Mouse (Mus musculus): ENCODE data around the gene Usp53. TPM values are rescaled to one million over a fixed set of nuclear protein-coding genes. Genes with fewer than 3 reads are reported as not detected.
A peak's percentile ranks its signal among the peaks of the same experiment; 100 is the strongest.

The Usp53 gene
- polyA plus RNA-seq, 1 experiment = 5.7 TPM

DNA sequence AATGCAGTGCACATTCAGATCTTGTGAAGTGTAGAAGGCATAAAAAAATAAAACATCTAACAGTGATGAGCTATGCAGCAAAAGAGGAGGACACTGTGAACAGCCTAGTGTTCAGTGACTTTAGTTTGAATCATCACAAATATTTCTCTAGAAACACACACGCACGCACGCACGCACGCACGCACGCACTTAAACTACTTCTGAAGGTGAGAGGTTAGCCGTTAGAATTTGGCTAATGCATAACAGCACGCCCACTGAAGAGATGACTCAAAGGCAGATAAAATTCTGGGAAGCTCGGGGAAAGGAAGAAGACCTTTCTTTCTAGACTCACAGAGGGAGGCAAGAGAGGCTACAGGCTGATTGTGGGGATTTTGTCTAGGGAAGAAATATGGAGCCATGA, 23.1 kb upstream of the Usp53 start:
- TF ChIP-seq POLR2A (IDR thresholded peaks at IDR 0.05; ENCODE audit: control insufficient read depth, low read depth, low read length) = no peak
- no peak for TF ChIP-seq CTCF (IDR thresholded peaks at IDR 0.05; ENCODE audit: control insufficient read depth, insufficient read depth, insufficient replicate concordance, low read depth, low read length)
- no peak overlapping the region for H3K27ac ChIP-seq (ENCODE audit: control insufficient read depth, insufficient read depth, low read depth, low read length)
- H3K27me3 ChIP-seq (ENCODE audit: control insufficient read depth, insufficient read depth, low read length) = no peaks in the 10 kb centered on the region
- H3K36me3 ChIP-seq (ENCODE audit: control insufficient read depth, insufficient read depth, low read length) = no peaks in the 10 kb centered on the region
- H3K4me1 ChIP-seq (ENCODE audit: control insufficient read depth, insufficient read depth, low read length) = no peaks in the 10 kb centered on the region
- no peak overlapping the region for H3K4me3 ChIP-seq (ENCODE audit: control insufficient read depth, low read depth, low read length)

- H3K27ac ChIP-seq (ENCODE audit: control insufficient read depth, insufficient read depth, low read depth, low read length) = no peak overlapping the region
- no peaks in the 10 kb centered on the region; the same call in 1 of the 2 replicates for H3K4me1 ChIP-seq (ENCODE audit: control insufficient read depth, insufficient read depth, low read length)
- TF ChIP-seq POLR2A (IDR thresholded peaks at IDR 0.05; ENCODE audit: control insufficient read depth, low read depth, low read length) (no peak), CTCF (IDR thresholded peaks at IDR 0.05; ENCODE audit: control insufficient read depth, insufficient read depth, insufficient replicate concordance, low read depth, low read length) (no peak)
- H3K4me3 ChIP-seq (ENCODE audit: control insufficient read depth, low read depth, low read length) = no peak overlapping the region
- H3K36me3 ChIP-seq (ENCODE audit: control insufficient read depth, insufficient read depth, low read length) = no peaks in the 10 kb centered on the region
- H3K27me3 ChIP-seq (ENCODE audit: control insufficient read depth, insufficient read depth, low read length) = no peaks in the 10 kb centered on the region
Measured at GRCm38 (mm10) chr3:123001053-123001452, 16.7 kb upstream of the Usp53 start.

- TF ChIP-seq POLR2A (IDR thresholded peaks at IDR 0.05; ENCODE audit: control insufficient read depth, low read depth, low read length) (no peak; the same call in 1 of the 2 replicates), CTCF (IDR thresholded peaks at IDR 0.05; ENCODE audit: control insufficient read depth, insufficient read depth, insufficient replicate concordance, low read depth, low read length) (no peak)
- H3K4me1 ChIP-seq (ENCODE audit: control insufficient read depth, insufficient read depth, low read length) = no peaks in the 10 kb centered on the region; the same call in 1 of the 2 replicates
- no peaks in the 10 kb centered on the region for H3K27me3 ChIP-seq (ENCODE audit: control insufficient read depth, insufficient read depth, low read length)
- H3K4me3 ChIP-seq (ENCODE audit: control insufficient read depth, low read depth, low read length) = no peak overlapping the region
- H3K27ac ChIP-seq (ENCODE audit: control insufficient read depth, insufficient read depth, low read depth, low read length) = peak overlapping the region; percentile 76
- H3K36me3 ChIP-seq (ENCODE audit: control insufficient read depth, insufficient read depth, low read length) = no peaks in the 10 kb centered on the region
Measured at GRCm38 (mm10) chr3:122998511-122998910, 14.2 kb upstream of the Usp53 start.

- Histone ChIP-seq H3K36me3 (ENCODE audit: control insufficient read depth, insufficient read depth, low read length) (no peaks in the 10 kb centered on the region), H3K4me1 (ENCODE audit: control insufficient read depth, insufficient read depth, low read length) (no peaks in the 10 kb centered on the region; the same call in 1 of the 2 replicates), H3K27ac (ENCODE audit: control insufficient read depth, insufficient read depth, low read depth, low read length) (no peak overlapping the region), H3K27me3 (ENCODE audit: control insufficient read depth, insufficient read depth, low read length) (no peaks in the 10 kb centered on the region), H3K4me3 (ENCODE audit: control insufficient read depth, low read depth, low read length) (no peak overlapping the region)
- TF ChIP-seq CTCF (IDR thresholded peaks at IDR 0.05; ENCODE audit: control insufficient read depth, insufficient read depth, insufficient replicate concordance, low read depth, low read length) (no peak), POLR2A (IDR thresholded peaks at IDR 0.05; ENCODE audit: control insufficient read depth, low read depth, low read length) (no peak)
Measured at GRCm38 (mm10) chr3:122996968-122997367, 12.7 kb upstream of the Usp53 start.

- H3K27me3 ChIP-seq (ENCODE audit: control insufficient read depth, insufficient read depth, low read length) = no peaks in the 10 kb centered on the region
- H3K4me1 ChIP-seq (ENCODE audit: control insufficient read depth, insufficient read depth, low read length) = peaks cover 2% of the 10 kb centered on the region
- TF ChIP-seq POLR2A (IDR thresholded peaks at IDR 0.05; ENCODE audit: control insufficient read depth, low read depth, low read length) (no peak), CTCF (IDR thresholded peaks at IDR 0.05; ENCODE audit: control insufficient read depth, insufficient read depth, insufficient replicate concordance, low read depth, low read length) (no peak)
- H3K36me3 ChIP-seq (ENCODE audit: control insufficient read depth, insufficient read depth, low read length) = no peaks in the 10 kb centered on the region
- no peak overlapping the region; the same call in 1 of the 2 replicates for H3K27ac ChIP-seq (ENCODE audit: control insufficient read depth, insufficient read depth, low read depth, low read length)
- no peak overlapping the region for H3K4me3 ChIP-seq (ENCODE audit: control insufficient read depth, low read depth, low read length)
Measured at GRCm38 (mm10) chr3:122986906-122987305, 2.6 kb upstream of the Usp53 start.

- Histone ChIP-seq H3K27ac (ENCODE audit: control insufficient read depth, insufficient read depth, low read depth, low read length) (no peak overlapping the region; the same call in 1 of the 2 replicates), H3K4me3 (ENCODE audit: control insufficient read depth, low read depth, low read length) (no peak overlapping the region), H3K27me3 (ENCODE audit: control insufficient read depth, insufficient read depth, low read length) (no peaks in the 10 kb centered on the region), H3K4me1 (ENCODE audit: control insufficient read depth, insufficient read depth, low read length) (peaks cover 2% of the 10 kb centered on the region), H3K36me3 (ENCODE audit: control insufficient read depth, insufficient read depth, low read length) (no peaks in the 10 kb centered on the region)
- TF ChIP-seq POLR2A (IDR thresholded peaks at IDR 0.05; ENCODE audit: control insufficient read depth, low read depth, low read length) (no peak), CTCF (IDR thresholded peaks at IDR 0.05; ENCODE audit: control insufficient read depth, insufficient read depth, insufficient replicate concordance, low read depth, low read length) (no peak)
Measured at GRCm38 (mm10) chr3:122986386-122986785, 2.1 kb upstream of the Usp53 start.

DNA sequence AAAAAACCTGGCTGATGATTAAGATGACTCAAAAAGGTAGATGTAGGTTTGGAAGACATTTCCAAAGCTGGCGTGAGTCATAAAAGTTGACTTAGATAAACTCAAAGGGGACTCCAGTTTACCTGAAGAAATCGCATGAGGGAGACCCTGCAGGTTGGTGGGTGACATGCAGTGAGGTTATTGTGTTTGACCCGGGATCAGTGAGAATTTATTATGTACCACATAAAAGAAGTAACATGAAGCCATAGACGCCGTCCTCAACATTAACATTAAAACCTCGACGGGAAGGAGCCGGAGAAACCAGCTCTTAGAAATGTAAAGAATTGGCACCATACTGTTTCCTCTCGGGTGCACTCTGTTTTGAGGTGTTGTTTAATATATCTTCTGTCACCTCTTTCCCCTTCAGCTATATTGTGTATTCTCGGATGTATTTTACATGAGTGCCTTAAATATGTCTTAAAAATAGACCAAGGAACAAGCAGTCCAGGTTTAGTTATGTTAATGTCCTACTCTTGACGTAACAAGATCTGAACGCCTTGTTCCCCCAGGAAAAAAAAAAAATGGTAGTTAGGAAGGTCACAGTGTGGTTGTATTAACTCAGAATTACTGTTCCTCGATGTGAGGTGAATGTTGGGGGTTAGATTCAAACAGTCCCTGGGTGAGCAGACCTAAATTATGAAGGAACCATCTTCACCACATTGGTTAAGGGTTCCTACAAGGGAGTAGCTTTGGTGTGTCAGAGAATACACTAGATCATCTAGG, 1.1 kb upstream of the Usp53 start:
- peak overlapping the region; percentile 98 for H3K4me3 ChIP-seq (ENCODE audit: control insufficient read depth, low read depth, low read length)
- H3K27me3 ChIP-seq (ENCODE audit: control insufficient read depth, insufficient read depth, low read length) = no peaks in the 10 kb centered on the region
- TF ChIP-seq POLR2A (IDR thresholded peaks at IDR 0.05; ENCODE audit: control insufficient read depth, low read depth, low read length) (no peak), CTCF (IDR thresholded peaks at IDR 0.05; ENCODE audit: control insufficient read depth, insufficient read depth, insufficient replicate concordance, low read depth, low read length) (no peak)
- no peaks in the 10 kb centered on the region for H3K36me3 ChIP-seq (ENCODE audit: control insufficient read depth, insufficient read depth, low read length)
- H3K27ac ChIP-seq (ENCODE audit: control insufficient read depth, insufficient read depth, low read depth, low read length) = peak overlapping the region; percentile 98
- H3K4me1 ChIP-seq (ENCODE audit: control insufficient read depth, insufficient read depth, low read length) = peaks cover 2% of the 10 kb centered on the region
